Mouse (Mus musculus) midbrain, embryonic 13.5 days (tissue): ENCODE results near the gene Cdc25a. TPM values are rescaled to one million over a fixed set of nuclear protein-coding genes. Genes with fewer than 3 reads are reported as not detected.
A peak's percentile ranks its signal among the peaks of the same experiment; 100 is the strongest.

Experiments
- ATAC-seq: fragments of 200-750 bp; cut with Nextera tagmentation; 2 replicates; pipeline ENCODE4 v1.8.0; 2017; ENCODE audit warnings: mild to moderate bottlenecking, moderate TSS enrichment, moderate library complexity
- H3K27ac ChIP-seq: fragments of 300-500 bp; sonication (generic); 2 replicates; pipeline ENCODE4 v1.5.1; 2015; ENCODE audit warnings: inconsistent platforms, mild to moderate bottlenecking, moderate library complexity
- H3K27me3 ChIP-seq: fragments of 300-500 bp; sonication (generic); 2 replicates; pipeline ENCODE4 v1.6.1; 2015; ENCODE audit warnings: mild to moderate bottlenecking, inconsistent platforms
- H3K36me3 ChIP-seq: fragments of 300-500 bp; sonication (generic); 2 replicates; pipeline ENCODE4 v1.6.1; 2015; ENCODE audit warnings: mild to moderate bottlenecking, inconsistent platforms
- H3K4me1 ChIP-seq: fragments of 300-500 bp; sonication (generic); replicated peaks from 2 replicates; pipeline ENCODE4 v1.6.1; 2015; ENCODE audit warnings: inconsistent platforms
- H3K4me2 ChIP-seq: fragments of 300-500 bp; sonication (generic); replicated peaks from 2 replicates; pipeline ENCODE4 v1.6.1; 2015; ENCODE audit warnings: moderate library complexity, mild to moderate bottlenecking, inconsistent platforms
- H3K4me3 ChIP-seq: fragments of 300-500 bp; sonication (generic); replicated peaks from 2 replicates; pipeline ENCODE4 v1.5.1; 2015; ENCODE audit warnings: mild to moderate bottlenecking, inconsistent platforms
- H3K9ac ChIP-seq: fragments of 300-500 bp; sonication (generic); replicated peaks from 2 replicates; pipeline ENCODE4 v1.6.1; 2015; ENCODE audit warnings: mild to moderate bottlenecking, inconsistent platforms
- H3K9me3 ChIP-seq: fragments of 300-500 bp; sonication (generic); 2 replicates; pipeline ENCODE4 v1.6.1; 2016; ENCODE audit warnings: mild to moderate bottlenecking, inconsistent platforms
- WGBS: fragments of 180-500 bp; shearing (Covaris S2); methylation state at CpG from one replicate; pipeline ENCODE4 v1.1.7; 2015; 5-methylcytosine and 5-hydroxymethylcytosine counted together
- polyA plus RNA-seq: library from polyadenylated mRNA; unstranded; fragments of >200 nt; fragmentation: Nextera tagmentation; extraction: Ambion mirVana; gene quantifications from 2 replicates; pipeline ENCODE4 v1.2.1, GENCODE M21; 2015

Cdc25a gene
- polyA plus RNA-seq, result 20.2 and 23.1 TPM in 2 replicates

- Histone ChIP-seq H3K27ac (peak within 1 kb of the TSS; percentile 72), H3K9me3 (no peaks in the 10 kb centered on the region), H3K9ac (peak within 1 kb of the TSS; percentile 92), H3K36me3 (peaks cover 20% of the 10 kb centered on the region), H3K4me2 (peak within 1 kb of the TSS; percentile 90), H3K4me1 (peaks cover 18% of the 10 kb centered on the region), H3K4me3 (peak within 1 kb of the TSS; percentile 96), H3K27me3 (no peaks in the 10 kb centered on the region)
- peak; percentile 94 for ATAC-seq
- 5% methylated on average over 33 of the region's 33 CpGs for WGBS
Observed at GRCm38 (mm10) chr9:109874797-109875691, at the start of gene Cdc25a. Gene Cdc25a, plus strand, starts transcription at chr9:109875579.

DNA sequence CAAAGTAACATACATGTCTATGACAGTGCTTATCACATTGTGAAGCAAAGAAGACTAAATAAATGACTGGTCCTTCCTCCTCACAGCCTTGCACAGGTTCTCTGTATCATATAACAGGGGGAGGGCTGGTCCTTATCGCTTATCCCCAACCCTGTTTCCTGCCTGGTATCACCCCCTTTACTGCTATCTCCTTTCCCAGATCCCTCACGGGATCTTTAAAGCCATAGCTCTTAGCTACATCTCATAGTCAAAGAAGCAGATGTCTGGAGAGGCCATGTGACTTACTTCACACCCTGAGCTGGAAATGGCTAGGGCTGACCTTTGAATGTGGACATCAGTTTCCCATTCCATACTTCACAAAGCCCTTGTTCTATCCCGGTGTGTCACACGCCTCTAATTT, 49.6 kb upstream of the Cdc25a start:
- Histone ChIP-seq H3K4me2 (no peak overlapping the region), H3K27me3 (no peaks in the 10 kb centered on the region), H3K9ac (no peak overlapping the region), H3K27ac (no peak overlapping the region), H3K4me3 (no peak overlapping the region), H3K9me3 (no peaks in the 10 kb centered on the region), H3K4me1 (no peaks in the 10 kb centered on the region), H3K36me3 (peaks cover 13% of the 10 kb centered on the region)
- 76% methylated on average over 4 of the region's 4 CpGs for WGBS
- no peak for ATAC-seq

DNA sequence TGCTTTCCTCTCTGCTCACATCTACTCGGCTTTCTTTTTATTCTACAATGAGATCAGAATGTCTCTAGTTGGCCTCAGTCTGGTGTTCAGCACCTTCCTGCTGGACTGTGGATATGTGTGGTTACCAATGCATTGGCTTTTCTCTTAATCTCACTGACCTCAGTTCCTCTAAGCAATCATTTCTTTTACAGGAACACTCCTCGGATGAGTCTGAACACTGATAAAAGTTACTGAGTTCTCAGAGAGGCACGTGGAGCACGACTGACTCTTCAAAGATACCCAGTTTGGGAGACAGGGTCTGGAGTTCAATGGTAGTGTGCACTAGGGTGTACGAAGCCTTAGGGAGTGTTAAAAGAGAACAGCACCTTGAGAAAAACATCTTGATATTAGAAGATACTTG, 49.2 kb upstream of the Cdc25a start:
- Histone ChIP-seq H3K9me3 (no peaks in the 10 kb centered on the region), H3K4me2 (no peak overlapping the region), H3K27ac (no peak overlapping the region), H3K27me3 (no peaks in the 10 kb centered on the region), H3K36me3 (peaks cover 15% of the 10 kb centered on the region), H3K9ac (no peak overlapping the region), H3K4me3 (no peak overlapping the region), H3K4me1 (no peaks in the 10 kb centered on the region)
- ATAC-seq, result no peak
- 73% methylated on average over 5 of the region's 5 CpGs for WGBS

DNA sequence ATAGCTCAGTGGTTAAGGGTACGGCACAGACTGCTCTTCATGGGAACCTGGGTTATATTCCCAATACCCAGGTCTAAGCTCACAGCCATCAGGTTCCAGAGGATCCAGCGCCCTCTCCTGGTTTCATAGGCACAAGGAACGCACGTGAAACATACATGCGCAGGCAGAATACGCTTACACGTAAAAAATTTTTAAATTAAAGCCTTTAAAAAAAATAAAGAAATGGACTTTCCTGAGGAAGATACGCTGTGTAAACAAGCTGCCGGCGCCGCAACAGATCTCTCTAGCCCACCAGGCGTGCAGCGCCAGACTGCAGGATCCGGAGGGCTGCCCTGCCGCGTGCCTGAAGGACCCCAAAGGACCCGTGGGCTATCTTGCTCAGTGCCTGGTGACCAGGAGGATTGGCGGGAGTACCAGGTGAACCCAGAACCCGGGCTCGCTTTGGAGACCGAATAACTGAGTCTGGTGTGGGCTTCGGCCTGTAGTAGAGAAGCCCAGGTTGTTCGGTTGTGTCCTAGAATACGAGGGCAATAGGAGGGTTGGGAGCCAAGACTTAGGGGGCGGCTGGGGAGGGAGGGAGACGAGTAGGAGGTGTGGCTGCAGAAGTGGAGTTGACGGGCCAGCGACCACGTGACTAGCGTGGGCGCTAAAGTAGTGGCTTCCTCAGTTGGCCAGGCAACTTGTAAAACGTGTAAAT, 42.8 kb upstream of the Cdc25a start, which contains the start of gene Nme6:
Gene Nme6 (plus strand): TSS at position 359 of the 697 bp plus-strand sequence.
- H3K4me3 ChIP-seq, result peak within 1 kb of the TSS; percentile 57
- peaks cover 11% of the 10 kb centered on the region for H3K4me1 ChIP-seq
- H3K4me2 ChIP-seq, result peak within 1 kb of the TSS; percentile 93
- under 1% methylated on average over 32 of the region's 32 CpGs for WGBS
- peak within 1 kb of the TSS; percentile 67 for H3K27ac ChIP-seq
- peak; percentile 98 for ATAC-seq
- peak within 1 kb of the TSS; percentile 60 for H3K9ac ChIP-seq
- H3K9me3 ChIP-seq, result no peaks in the 10 kb centered on the region
- peaks cover 31% of the 10 kb centered on the region for H3K36me3 ChIP-seq
- no peaks in the 10 kb centered on the region for H3K27me3 ChIP-seq

DNA sequence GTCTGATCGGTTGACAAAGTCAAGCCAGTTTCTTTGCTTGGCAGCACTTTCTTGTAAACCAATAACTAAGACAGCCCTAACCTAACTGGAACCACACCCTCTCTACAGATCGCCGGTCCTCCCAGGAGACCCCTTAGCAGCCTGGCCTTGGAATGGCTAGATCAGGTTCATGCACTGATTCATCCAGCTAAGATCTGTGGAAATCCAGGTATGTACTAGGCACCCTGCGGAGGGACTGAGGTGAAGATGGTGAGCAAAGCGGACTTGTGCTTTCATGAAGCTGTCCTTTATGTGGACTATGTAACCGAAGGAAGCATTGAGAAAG, 42.3 kb upstream of the Cdc25a start:
- Histone ChIP-seq H3K4me1 (peaks cover 11% of the 10 kb centered on the region), H3K36me3 (peaks cover 36% of the 10 kb centered on the region), H3K27ac (no peak overlapping the region), H3K27me3 (no peaks in the 10 kb centered on the region), H3K4me3 (peak overlapping the region; percentile 57), H3K4me2 (peak overlapping the region; percentile 93), H3K9me3 (no peaks in the 10 kb centered on the region), H3K9ac (peak overlapping the region; percentile 60)
- 13% methylated on average over 6 of the region's 6 CpGs for WGBS
- ATAC-seq, result peak; percentile 80

- Histone ChIP-seq H3K4me1 (no peaks in the 10 kb centered on the region), H3K4me2 (no peak within 1 kb of the TSS), H3K9ac (no peak within 1 kb of the TSS), H3K27ac (no peak within 1 kb of the TSS), H3K36me3 (peaks cover 7% of the 10 kb centered on the region; the same call in 1 of the 2 replicates), H3K27me3 (no peaks in the 10 kb centered on the region), H3K4me3 (no peak within 1 kb of the TSS), H3K9me3 (no peaks in the 10 kb centered on the region)
- no peak for ATAC-seq
- WGBS, result 76% methylated on average over 6 of the region's 6 CpGs
Observed at GRCm38 (mm10) chr9:109849312-109849758, 26.0 kb upstream of the Cdc25a start, which contains the start of gene Camp. Gene Camp, minus strand, starts transcription at chr9:109849617.

DNA sequence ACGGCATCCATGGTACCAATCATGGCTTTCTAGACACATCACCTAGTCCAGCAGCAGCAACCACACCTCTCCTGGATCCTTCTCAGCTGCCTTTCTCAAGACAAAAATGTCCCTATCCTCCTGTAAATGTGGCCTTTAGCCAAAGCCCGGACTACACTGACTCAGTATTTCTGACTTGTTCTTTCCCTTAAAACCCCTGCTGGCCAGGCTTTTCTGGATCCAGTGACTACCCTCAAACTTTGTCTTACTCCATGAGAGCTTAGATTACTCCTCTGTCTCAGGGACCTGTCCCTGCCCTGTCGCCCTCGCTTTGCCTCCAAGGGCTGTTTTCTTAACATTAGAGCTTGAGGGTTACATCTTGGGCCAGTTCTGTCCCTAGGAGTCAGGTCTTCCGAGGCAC, 25.3 kb upstream of the Cdc25a start:
- Histone ChIP-seq H3K27me3 (no peaks in the 10 kb centered on the region), H3K9me3 (no peaks in the 10 kb centered on the region), H3K27ac (no peak overlapping the region), H3K36me3 (peaks cover 6% of the 10 kb centered on the region; the same call in 1 of the 2 replicates), H3K4me1 (no peaks in the 10 kb centered on the region), H3K4me3 (no peak overlapping the region), H3K4me2 (no peak overlapping the region), H3K9ac (no peak overlapping the region)
- ATAC-seq, result no peak
- 92% methylated on average over 5 of the region's 5 CpGs for WGBS

GRCm38 (mm10) chr9:109854341-109854740, 21.0 kb upstream of the Cdc25a start:
- Histone ChIP-seq H3K4me2 (no peak overlapping the region), H3K4me3 (no peak overlapping the region), H3K27me3 (no peaks in the 10 kb centered on the region), H3K9ac (no peak overlapping the region), H3K9me3 (no peaks in the 10 kb centered on the region), H3K36me3 (no peaks in the 10 kb centered on the region), H3K27ac (no peak overlapping the region), H3K4me1 (no peaks in the 10 kb centered on the region)
- 77% methylated on average over 2 of the region's 2 CpGs for WGBS
- ATAC-seq, result no peak

GRCm38 (mm10) chr9:109855947-109856346, 19.4 kb upstream of the Cdc25a start:
- Histone ChIP-seq H3K9ac (no peak overlapping the region), H3K36me3 (no peaks in the 10 kb centered on the region), H3K4me2 (no peak overlapping the region), H3K27ac (no peak overlapping the region), H3K27me3 (no peaks in the 10 kb centered on the region), H3K9me3 (no peaks in the 10 kb centered on the region), H3K4me3 (no peak overlapping the region), H3K4me1 (no peaks in the 10 kb centered on the region)
- WGBS, result 78% methylated on average over 6 of the region's 6 CpGs
- no peak for ATAC-seq

GRCm38 (mm10) chr9:109862397-109863044, 12.9 kb upstream of the Cdc25a start:
- Histone ChIP-seq H3K4me3 (no peak overlapping the region), H3K9ac (0 out of 2 replicates have a peak overlapping the region, but pooled peaks have one; percentile 0), H3K4me2 (peak overlapping the region; percentile 25), H3K4me1 (no peaks in the 10 kb centered on the region), H3K27me3 (peaks cover 8% of the 10 kb centered on the region; the same call in 1 of the 2 replicates), H3K27ac (no peak overlapping the region), H3K9me3 (no peaks in the 10 kb centered on the region), H3K36me3 (no peaks in the 10 kb centered on the region)
- WGBS, result 19% methylated on average over 20 of the region's 20 CpGs
- ATAC-seq, result peak; percentile 50; the same call in 1 of the 2 replicates

- Histone ChIP-seq H3K9me3 (no peaks in the 10 kb centered on the region), H3K4me3 (no peak overlapping the region), H3K27me3 (peaks cover 8% of the 10 kb centered on the region; the same call in 1 of the 2 replicates), H3K27ac (no peak overlapping the region), H3K4me2 (no peak overlapping the region), H3K36me3 (no peaks in the 10 kb centered on the region), H3K4me1 (no peaks in the 10 kb centered on the region), H3K9ac (0 out of 2 replicates have a peak overlapping the region, but pooled peaks have one; percentile 0)
- 69% methylated on average over 3 of the region's 3 CpGs for WGBS
- no peak for ATAC-seq
Observed at GRCm38 (mm10) chr9:109863085-109863484, 12.3 kb upstream of the Cdc25a start.
